Mouse (Mus musculus) frontal cortex, postnatal 36 days (tissue): ENCODE measurements around the gene Pink1.
"Not testable (repeated sequence)": the region's sequence is repeated elsewhere in the genome, so short reads cannot be mapped to it uniquely, and the experiment has no call there.

Experiments used
- DNase-seq, 2 experiments: peaks; one replicate each; pipeline ENCODE4 v3.0.0; 2022; ENCODE audit warnings: low spot score in 2 of 2

Gene Pink1

DNA sequence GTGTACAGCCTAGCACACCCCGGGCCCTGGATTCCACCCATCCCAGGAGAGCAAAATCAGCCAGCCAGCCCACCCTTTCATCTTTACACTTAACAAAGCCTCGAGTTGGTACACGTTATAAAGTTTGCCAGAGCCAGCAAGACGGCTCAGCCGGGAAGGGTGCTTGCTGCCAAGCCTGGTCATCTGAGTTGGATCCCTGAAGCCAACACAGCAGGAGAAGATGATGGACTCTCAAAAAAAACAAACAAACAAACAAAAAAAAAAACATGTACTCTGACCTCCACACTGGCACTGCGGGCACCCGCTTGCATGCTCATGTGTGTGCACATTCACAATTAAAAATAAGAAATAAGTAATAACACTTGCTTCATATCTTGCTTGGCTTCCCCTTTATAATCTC lies 15.9 kb upstream of the Pink1 start:
- no peak for DNase-seq

DNA sequence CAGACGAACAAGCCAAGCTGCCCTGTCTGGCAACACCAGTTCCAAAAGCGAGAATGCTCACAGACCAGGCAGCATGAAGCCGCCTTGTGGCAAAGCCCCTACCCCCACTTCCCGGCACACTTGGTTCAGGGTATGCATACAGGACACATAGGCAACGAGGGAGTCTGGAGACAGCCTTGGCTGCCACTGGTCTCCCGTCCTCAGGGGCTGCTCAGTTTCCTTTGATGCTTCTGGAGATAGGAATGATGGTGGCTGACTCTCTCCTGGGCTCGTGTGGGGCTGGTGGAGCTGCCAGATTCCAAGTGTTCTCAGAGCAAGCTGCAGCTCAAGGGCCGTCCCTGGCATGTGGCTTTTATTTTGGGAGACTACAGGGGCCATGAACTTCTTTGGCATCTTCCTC lies 15.3 kb upstream of the Pink1 start:
- no peak for DNase-seq

- peak; percentile 51 to 58 for DNase-seq
Observed at GRCm38 (mm10) chr4:138339963-138340362, 13.9 kb upstream of the Pink1 start.

DNA sequence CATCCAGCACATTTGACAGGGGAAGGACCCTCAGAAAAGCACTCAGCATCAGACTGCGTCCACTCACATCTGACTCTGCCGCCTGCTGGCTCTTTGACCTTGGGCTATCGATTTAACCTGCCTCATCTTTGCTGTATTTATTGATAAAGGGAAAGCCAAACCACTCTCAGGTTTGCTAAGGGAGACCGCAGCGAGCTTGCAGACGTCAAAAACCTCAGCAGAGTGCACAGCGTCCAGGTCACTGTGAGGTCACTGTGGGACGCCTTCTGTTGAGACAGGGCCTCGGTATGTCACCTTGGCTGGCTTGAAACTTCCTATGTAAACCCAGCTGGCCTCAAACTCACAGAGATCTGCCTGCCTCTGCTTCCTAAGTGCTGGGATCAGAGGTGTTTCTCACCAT lies 11.2 kb upstream of the Pink1 start:
- no peak for DNase-seq

GRCm38 (mm10) chr4:138336876-138337275 lies 10.8 kb upstream of the Pink1 start:
- no peak for DNase-seq

DNA sequence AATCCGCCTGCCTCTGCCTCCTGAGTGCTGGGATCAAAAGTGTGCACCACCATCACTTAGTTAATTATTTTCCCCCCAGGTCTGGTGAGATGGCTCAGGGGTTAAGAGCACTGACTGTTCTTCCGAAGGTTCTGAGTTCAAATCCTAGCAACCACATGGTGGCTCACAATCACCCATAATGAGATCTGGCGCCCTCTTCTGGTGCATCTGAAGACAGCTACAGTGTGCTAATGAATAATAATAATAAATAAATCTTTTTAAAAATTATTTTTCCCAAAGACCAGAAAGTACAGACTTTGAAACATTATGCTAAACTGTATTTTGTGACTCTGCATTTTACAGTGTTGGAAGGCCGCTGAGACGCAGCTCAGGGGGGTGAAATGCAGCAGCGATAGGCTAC lies 9.5 kb upstream of the Pink1 start:
- no peak for DNase-seq

- DNase-seq: no peak
Observed at GRCm38 (mm10) chr4:138335036-138335435, 8.9 kb upstream of the Pink1 start.

GRCm38 (mm10) chr4:138333135-138333534 lies 7.0 kb upstream of the Pink1 start:
- DNase-seq: no peak

DNA sequence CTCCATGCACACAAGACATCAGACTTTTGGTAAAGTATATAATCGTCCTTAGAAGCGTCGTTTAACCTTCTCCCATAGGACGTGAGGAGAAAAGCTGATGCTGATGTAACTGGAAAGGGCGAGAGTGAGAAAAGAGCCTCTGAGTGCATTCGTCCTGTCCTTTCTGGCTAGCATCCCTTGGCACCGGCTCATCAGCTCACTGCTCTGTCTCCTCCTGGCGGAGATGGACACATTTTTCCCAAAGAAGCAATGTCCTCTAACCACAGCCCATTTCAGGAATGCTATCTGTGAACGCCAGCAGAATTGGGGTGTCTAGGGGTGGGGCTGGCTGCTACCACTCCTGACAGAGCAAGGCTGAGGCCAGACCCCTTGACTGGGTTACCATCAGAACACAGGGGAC lies 5.5 kb upstream of the Pink1 start:
- no peak for DNase-seq

GRCm38 (mm10) chr4:138330264-138330671 lies 4.2 kb upstream of the Pink1 start:
- DNase-seq: no peak

GRCm38 (mm10) chr4:138327891-138328470 lies 1.9 kb upstream of the Pink1 start:
- DNase-seq: no peak

DNA sequence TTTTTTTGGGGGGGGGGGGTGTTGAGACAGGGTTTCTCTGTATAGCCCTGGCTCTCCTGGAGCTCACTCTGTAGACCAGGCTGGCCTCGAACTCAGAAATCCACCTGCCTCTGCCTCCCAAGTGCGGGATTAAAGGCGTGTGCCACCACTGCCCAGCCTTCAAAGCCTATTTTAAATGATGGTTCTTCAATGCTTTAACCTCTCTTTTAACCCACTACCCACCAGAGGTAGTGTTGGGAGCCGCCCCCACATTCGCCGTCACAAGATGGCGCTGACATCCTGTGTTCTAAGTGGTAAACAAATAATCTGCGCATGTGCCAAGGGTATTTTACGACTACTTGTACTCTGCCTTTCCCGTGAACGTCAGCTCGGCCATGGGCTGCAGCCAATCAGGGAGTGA lies 1.0 kb upstream of the Pink1 start:
- not testable (repeated sequence) for DNase-seq

- peak; percentile 91 to 92 for DNase-seq
Observed at GRCm38 (mm10) chr4:138325466-138326076, 536 bp downstream of the Pink1 start.

- DNase-seq: no peak
Observed at GRCm38 (mm10) chr4:138324451-138324850, 1.7 kb downstream of the Pink1 start.

- no peak for DNase-seq
Observed at GRCm38 (mm10) chr4:138323753-138324152, 2.4 kb downstream of the Pink1 start.

GRCm38 (mm10) chr4:138322692-138323091 lies 3.4 kb downstream of the Pink1 start:
- DNase-seq: no peak

GRCm38 (mm10) chr4:138321488-138321887 lies 4.6 kb downstream of the Pink1 start:
- no peak for DNase-seq

DNA sequence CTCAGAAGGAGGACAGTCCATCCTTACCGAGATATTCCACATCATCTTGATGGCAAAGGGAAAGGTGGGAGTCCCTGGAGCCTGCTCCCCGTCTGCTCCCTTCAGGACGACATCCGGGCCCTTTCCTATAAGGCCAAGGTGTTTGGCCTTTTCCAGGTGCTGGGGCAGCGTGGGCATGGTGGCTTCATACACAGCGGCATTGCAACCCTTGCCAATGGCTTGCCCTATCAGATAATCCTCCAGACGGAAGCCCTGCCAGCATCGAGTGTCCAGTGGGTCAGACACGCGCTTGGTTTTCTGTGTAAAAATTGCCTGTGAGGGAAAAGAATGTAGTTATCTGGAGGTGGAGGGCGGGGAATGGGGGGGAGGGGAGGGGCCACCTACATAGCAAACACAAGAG lies 5.4 kb downstream of the Pink1 start:
- no peak for DNase-seq

DNA sequence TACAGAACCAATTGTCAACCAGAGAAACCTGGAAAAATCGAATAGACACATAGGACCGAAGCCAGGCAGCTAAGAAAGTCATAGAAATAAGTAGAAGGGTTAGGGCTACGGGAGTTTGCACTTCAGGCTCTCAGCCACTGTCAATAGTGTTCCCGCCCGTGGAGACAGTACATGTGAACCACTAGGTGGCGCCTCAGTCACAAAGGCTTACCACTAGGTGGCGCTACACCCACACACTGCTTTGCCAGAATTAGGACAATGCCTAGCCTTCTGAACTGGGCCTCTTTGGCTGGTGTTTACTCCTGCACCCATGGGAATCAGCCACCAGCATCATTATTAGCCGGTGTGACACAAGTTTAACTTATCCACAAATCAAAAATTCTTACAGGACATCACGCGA lies 6.6 kb downstream of the Pink1 start:
- peak; percentile 86 to 92 for DNase-seq

DNA sequence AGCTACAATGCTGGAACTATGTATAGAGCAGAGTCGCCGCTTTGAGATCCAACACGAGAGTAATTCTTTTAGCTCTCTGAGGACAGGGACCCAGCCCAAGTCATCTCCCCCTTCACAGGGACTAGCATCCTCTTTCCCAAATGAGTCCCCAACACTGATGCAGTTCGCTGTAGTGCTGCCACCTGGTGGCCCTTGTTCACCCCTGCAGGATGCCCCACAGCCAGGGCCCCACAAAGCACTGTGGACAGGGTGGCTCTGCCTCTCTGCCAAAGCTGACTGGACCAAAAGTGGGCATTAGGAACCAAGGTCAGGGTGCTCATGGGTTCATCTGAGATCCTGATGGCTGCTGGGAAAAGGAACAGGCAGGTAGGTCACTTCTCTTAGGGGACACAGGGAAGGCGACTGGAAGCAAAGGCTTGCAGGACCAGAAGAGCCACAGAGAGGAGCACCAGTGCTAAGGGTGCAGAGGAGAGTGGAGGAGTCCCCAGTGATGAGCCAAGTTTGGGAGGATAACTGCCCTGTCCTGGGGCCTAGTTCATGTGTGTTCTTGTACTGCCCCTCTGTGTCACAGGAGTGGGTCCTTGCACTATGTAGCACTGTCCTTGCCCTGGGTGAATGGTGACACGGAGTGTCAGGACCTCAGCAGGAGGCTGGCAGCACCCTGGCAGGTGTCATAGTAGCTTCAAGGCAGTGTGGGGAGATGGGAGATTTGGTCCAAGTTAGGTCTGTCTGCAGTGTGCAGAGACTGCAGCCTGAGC lies 7.4 kb downstream of the Pink1 start:
- peak; percentile 50 to 58 for DNase-seq

GRCm38 (mm10) chr4:138316369-138316768 lies 9.7 kb downstream of the Pink1 start:
- no peak for DNase-seq

GRCm38 (mm10) chr4:138315781-138316180 lies 10.3 kb downstream of the Pink1 start:
- no peak for DNase-seq

GRCm38 (mm10) chr4:138313795-138314194 lies 12.3 kb downstream of the Pink1 start:
- no peak for DNase-seq
